Mouse (Mus musculus): ENCODE measurements around the gene Nfkb1. TPM values are rescaled to one million over a fixed set of nuclear protein-coding genes. Genes with fewer than 3 reads are reported as not detected.

Nfkb1 gene
- total RNA-seq, 2 experiments from 2014 or later = 17.7 to 20.2 TPM

GRCm38 (mm10) chr3:135640203-135640602, 51.1 kb downstream of the Nfkb1 start:
- no peak for DNase-seq (ENCODE audit: low spot score in 2 of 2)
- intact Hi-C loops (cut with DNase I) = no loop called here

- no peak for DNase-seq (ENCODE audit: low spot score in 2 of 2)
- intact Hi-C loops (cut with DNase I) = no loop called here
These were observed 53.8 kb downstream of the Nfkb1 start for GRCm38 (mm10) chr3:135637592-135637991.

GRCm38 (mm10) chr3:135636454-135636853, 54.9 kb downstream of the Nfkb1 start:
- intact Hi-C loops (cut with DNase I) = no loop called here
- no peak for DNase-seq (ENCODE audit: low spot score in 2 of 2)

GRCm38 (mm10) chr3:135635646-135636434, 55.5 kb downstream of the Nfkb1 start:
- DNase-seq (ENCODE audit: low spot score in 2 of 2) = no peak
- intact Hi-C loops (cut with DNase I) = no loop called here

GRCm38 (mm10) chr3:135635030-135635429, 56.3 kb downstream of the Nfkb1 start:
- no peak for DNase-seq (ENCODE audit: low spot score in 2 of 2)
- intact Hi-C loops (cut with DNase I) = no loop called here

- no peak for DNase-seq (ENCODE audit: low spot score in 2 of 2)
- intact Hi-C loops (cut with DNase I) = loop anchor here (5.0 kb wide), 2 partner anchors 78 to 98 kb away; no protein-coding TSS in a partner anchor
These were observed 57.1 kb downstream of the Nfkb1 start for GRCm38 (mm10) chr3:135634275-135634674.

GRCm38 (mm10) chr3:135631856-135632255, 59.5 kb downstream of the Nfkb1 start:
- intact Hi-C loops (cut with DNase I) = loop anchor here (5.0 kb wide), 2 partner anchors 80 to 100 kb away; no protein-coding TSS in a partner anchor
- no peak for DNase-seq (ENCODE audit: low spot score in 2 of 2)

- intact Hi-C loops (cut with DNase I) = loop anchor here (5.0 kb wide), 2 partner anchors 81 to 101 kb away; no protein-coding TSS in a partner anchor
- DNase-seq (ENCODE audit: low spot score in 2 of 2) = peak; percentile 13 to 31
These were observed 60.3 kb downstream of the Nfkb1 start for GRCm38 (mm10) chr3:135631096-135631457.

- peak; percentile 37 to 75 for DNase-seq (ENCODE audit: low spot score in 2 of 2)
These were observed 60.8 kb downstream of the Nfkb1 start for GRCm38 (mm10) chr3:135630430-135631095.

GRCm38 (mm10) chr3:135629830-135630355, 61.5 kb downstream of the Nfkb1 start:
- intact Hi-C loops (cut with DNase I) = loop anchor here (5.0 kb wide), 2 partner anchors 82 to 102 kb away; no protein-coding TSS in a partner anchor
- DNase-seq (ENCODE audit: low spot score in 2 of 2) = no peak

More at GRCm38 (mm10) chr3:135630430-135631095, 60.8 kb downstream of the Nfkb1 start:
- intact Hi-C loops (cut with DNase I) = loop anchor here (5.0 kb wide), 2 partner anchors 82 to 102 kb away; no protein-coding TSS in a partner anchor

GRCm38 (mm10) chr3:135628706-135629169, 62.6 kb downstream of the Nfkb1 start:
- DNase-seq (ENCODE audit: low spot score in 2 of 2) = no peak

GRCm38 (mm10) chr3:135628000-135628705, 63.2 kb downstream of the Nfkb1 start:
- no peak for DNase-seq (ENCODE audit: low spot score in 2 of 2)
- intact Hi-C loops (cut with DNase I) = no loop called here

More at GRCm38 (mm10) chr3:135628706-135629169, 62.6 kb downstream of the Nfkb1 start:
- intact Hi-C loops (cut with DNase I) = no loop called here

- intact Hi-C loops (cut with DNase I) = no loop called here
- no peak for DNase-seq (ENCODE audit: low spot score in 2 of 2)
These were observed 66.1 kb downstream of the Nfkb1 start for GRCm38 (mm10) chr3:135625290-135625689.

GRCm38 (mm10) chr3:135616730-135617129, 74.6 kb downstream of the Nfkb1 start:
- DNase-seq (ENCODE audit: low spot score in 2 of 2) = no peak
- intact Hi-C loops (cut with DNase I) = no loop called here

- intact Hi-C loops (cut with DNase I) = no loop called here
- DNase-seq (ENCODE audit: low spot score in 2 of 2) = no peak
These were observed 77.0 kb downstream of the Nfkb1 start for GRCm38 (mm10) chr3:135614376-135614775.

- DNase-seq (ENCODE audit: low spot score in 2 of 2) = peak; percentile 80 to 87
- intact Hi-C loops (cut with DNase I) = no loop called here
These were observed 81.1 kb downstream of the Nfkb1 start for GRCm38 (mm10) chr3:135610221-135610620.

GRCm38 (mm10) chr3:135607660-135608473, 83.5 kb downstream of the Nfkb1 start:
- intact Hi-C loops (cut with DNase I) = no loop called here
- DNase-seq (ENCODE audit: low spot score in 2 of 2) = peak in 1 of 2 experiments; percentile 23

GRCm38 (mm10) chr3:135607021-135607420, 84.3 kb downstream of the Nfkb1 start:
- DNase-seq (ENCODE audit: low spot score in 2 of 2) = no peak
- intact Hi-C loops (cut with DNase I) = no loop called here

- intact Hi-C loops (cut with DNase I) = no loop called here
These were observed 84.8 kb downstream of the Nfkb1 start for GRCm38 (mm10) chr3:135606592-135606991.

More at GRCm38 (mm10) chr3:135606592-135606991, 84.8 kb downstream of the Nfkb1 start:
- no peak for DNase-seq (ENCODE audit: low spot score in 2 of 2)
